Mouse (Mus musculus): Measurements from ENCODE around the gene Plac9b. TPM values are rescaled to one million over a fixed set of nuclear protein-coding genes. Genes with fewer than 3 reads are reported as not detected.
"Not testable (repeated sequence)": the region's sequence is repeated elsewhere in the genome, so short reads cannot be mapped to it uniquely, and the experiment has no call there.

The Plac9b gene
- polyA plus RNA-seq, 1 experiment from 2014 or later = 1.9 TPM

GRCm38 (mm10) chr14:26156032-26156431 lies 26.2 kb downstream of the Plac9b start:
- not testable (repeated sequence) for H3K4me3 ChIP-seq (replicated peaks); H3K4me2 ChIP-seq; H3K27me3 ChIP-seq; H3K36me3 ChIP-seq (replicated peaks); H3K4me1 ChIP-seq; H3K9ac ChIP-seq; H3K27ac ChIP-seq; ATAC-seq (ENCODE audit: low FRiP score); H3K9me3 ChIP-seq
- no CpG with 5 or more reads among the region's 7 CpGs for WGBS

GRCm38 (mm10) chr14:26147095-26147494 lies 35.2 kb downstream of the Plac9b start:
- not testable (repeated sequence) for H3K9ac ChIP-seq; H3K4me2 ChIP-seq; H3K4me1 ChIP-seq; H3K4me3 ChIP-seq (replicated peaks); ATAC-seq (ENCODE audit: low FRiP score); H3K36me3 ChIP-seq (replicated peaks); H3K27me3 ChIP-seq; H3K27ac ChIP-seq; H3K9me3 ChIP-seq
- no CpG with 5 or more reads among the region's 2 CpGs for WGBS

GRCm38 (mm10) chr14:26119095-26119494 lies 63.2 kb downstream of the Plac9b start:
- H3K9me3 ChIP-seq; H3K4me1 ChIP-seq; H3K9ac ChIP-seq; H3K27me3 ChIP-seq; H3K27ac ChIP-seq; H3K36me3 ChIP-seq (replicated peaks); H3K4me2 ChIP-seq; ATAC-seq (ENCODE audit: low FRiP score); H3K4me3 ChIP-seq (replicated peaks): not testable (repeated sequence)
- no CpG with 5 or more reads among the region's 7 CpGs for WGBS

GRCm38 (mm10) chr14:26118550-26119000 lies 63.7 kb downstream of the Plac9b start:
- no CpG with 5 or more reads among the region's 18 CpGs for WGBS

GRCm38 (mm10) chr14:26118150-26118549 lies 64.1 kb downstream of the Plac9b start, which contains the start of gene Duxbl2:
Gene Duxbl2, plus strand, starts transcription at chr14:26118349.
- H3K4me2 ChIP-seq; H3K36me3 ChIP-seq (replicated peaks); H3K4me1 ChIP-seq; H3K9ac ChIP-seq; H3K27me3 ChIP-seq; H3K27ac ChIP-seq; H3K4me3 ChIP-seq (replicated peaks); H3K9me3 ChIP-seq: not testable (repeated sequence)
- ATAC-seq (ENCODE audit: low FRiP score) = peak; percentile 36; the same call in 1 of the 2 replicates
- no CpG with 5 or more reads among the region's 7 CpGs for WGBS

More at GRCm38 (mm10) chr14:26118550-26119000, 63.7 kb downstream of the Plac9b start:
- not testable (repeated sequence) for H3K4me3 ChIP-seq (replicated peaks); H3K4me2 ChIP-seq; H3K36me3 ChIP-seq (replicated peaks); H3K9me3 ChIP-seq; H3K27ac ChIP-seq; H3K9ac ChIP-seq; H3K27me3 ChIP-seq; H3K4me1 ChIP-seq
- ATAC-seq (ENCODE audit: low FRiP score) = peak; percentile 90

Other genes starting within 250 kb of the Plac9b start
- not detected in 2 replicates for gene Cphx1, start 244.2 kb downstream of the Plac9b start, polyA plus RNA-seq (2016; fragmentation: Nextera tagmentation; extraction: Ambion mirVana)
- 3.6 and 5.6 TPM in 2 replicates for gene Duxbl1, start 203.9 kb downstream of the Plac9b start, polyA plus RNA-seq (2016; fragmentation: Nextera tagmentation; extraction: Ambion mirVana)
- gene Gm9780, start 139.8 kb downstream of the Plac9b start, polyA plus RNA-seq (2016; fragmentation: Nextera tagmentation; extraction: Ambion mirVana) = 1.3 and 2.6 TPM in 2 replicates
- 15.9 and 17.1 TPM in 2 replicates for gene Tmem254c, start 115.1 kb downstream of the Plac9b start, polyA plus RNA-seq (2016; fragmentation: Nextera tagmentation; extraction: Ambion mirVana)
- gene Cphx2, start 101.0 kb downstream of the Plac9b start, polyA plus RNA-seq (2016; fragmentation: Nextera tagmentation; extraction: Ambion mirVana) = not detected in 2 replicates
- not detected in 2 replicates for gene Cphx3, start 100.2 kb downstream of the Plac9b start, polyA plus RNA-seq (2016; fragmentation: Nextera tagmentation; extraction: Ambion mirVana)
- gene Duxbl2, start 64.1 kb downstream of the Plac9b start, polyA plus RNA-seq (2016; fragmentation: Nextera tagmentation; extraction: Ambion mirVana) = 1.6 and 4.6 TPM in 2 replicates
- 12.9 and 14.0 TPM in 2 replicates for gene Tmem254b, start 24.6 kb upstream of the Plac9b start, polyA plus RNA-seq (2016; fragmentation: Nextera tagmentation; extraction: Ambion mirVana)
- 2.3 and 6.4 TPM in 2 replicates for gene Duxbl3, start 75.5 kb upstream of the Plac9b start, polyA plus RNA-seq (2016; fragmentation: Nextera tagmentation; extraction: Ambion mirVana)

Data from forebrain, embryonic 12.5 days (tissue).